Mouse (Mus musculus) small intestine, adult 2 months (tissue): Measurements from ENCODE around the gene Kif2c.

Experiments used
- CTCF ChIP-seq: fragments of 200-500 bp; IDR thresholded peaks from 2 replicates; pipeline ENCODE4 v1.5.1; 2012; ENCODE audit warnings: low read depth, mild to moderate bottlenecking, control low read depth, inconsistent platforms, low read length, moderate library complexity, mixed read lengths; ENCODE audit not compliant: insufficient replicate concordance, insufficient read length; ENCODE audit errors: extremely low read depth
- POLR2A ChIP-seq: fragments of 200-500 bp; IDR thresholded peaks from 2 replicates; pipeline ENCODE4 v1.6.1; 2012; ENCODE audit warnings: low read depth, mild to moderate bottlenecking, control low read depth, inconsistent platforms, low read length, moderate library complexity

- TF ChIP-seq CTCF (no peak), POLR2A (no peak)
These were observed 56.3 kb downstream of the Kif2c start for GRCm38 (mm10) chr4:117125910-117126674.
